Mouse (Mus musculus): ENCODE data around the gene Clpx. TPM values are rescaled to one million over a fixed set of nuclear protein-coding genes. Genes with fewer than 3 reads are reported as not detected.

The Clpx gene
- total RNA-seq, 2 experiments from 2014 or later, result 15.8 to 44.3 TPM

Other genes with a start within 250 kb of the Clpx start
- gene Igdcc4, start 192.8 kb upstream of the Clpx start, total RNA-seq (2014; fragmentation: Nextera tagmentation), result 0.38 TPM in 1 of 2 replicates, not detected in the other
- 0.15 and 0.17 TPM in 2 replicates for gene Igdcc4, start 192.8 kb upstream of the Clpx start, total RNA-seq (2017)
- gene Igdcc3, start 153.1 kb upstream of the Clpx start, total RNA-seq (2014; fragmentation: Nextera tagmentation), result not detected in 2 replicates
- not detected in 2 replicates for gene Igdcc3, start 153.1 kb upstream of the Clpx start, total RNA-seq (2017)
- 2.1 and 8.0 TPM in 2 replicates for gene Parp16, start 98.9 kb upstream of the Clpx start, total RNA-seq (2014; fragmentation: Nextera tagmentation)
- gene Parp16, start 98.9 kb upstream of the Clpx start, total RNA-seq (2017), result 1.4 and 2.2 TPM in 2 replicates
- not detected in 2 replicates for gene Cilp, start 29.1 kb upstream of the Clpx start, total RNA-seq (2014; fragmentation: Nextera tagmentation)
- not detected in 2 replicates for gene Cilp, start 29.1 kb upstream of the Clpx start, total RNA-seq (2017)
- gene Pdcd7, start 51.8 kb downstream of the Clpx start, total RNA-seq (2014; fragmentation: Nextera tagmentation), result 11.3 and 14.7 TPM in 2 replicates
- gene Pdcd7, start 51.8 kb downstream of the Clpx start, total RNA-seq (2017), result 23.0 and 40.2 TPM in 2 replicates
- gene Ubap1l, start 66.8 kb downstream of the Clpx start, total RNA-seq (2014; fragmentation: Nextera tagmentation), result not detected in 2 replicates
- gene Ubap1l, start 66.8 kb downstream of the Clpx start, total RNA-seq (2017), result not detected in 2 replicates
- gene Kbtbd13, start 97.4 kb downstream of the Clpx start, total RNA-seq (2014; fragmentation: Nextera tagmentation), result 0.85 TPM in 1 of 2 replicates, not detected in the other
- 0.31 and 0.52 TPM in 2 replicates for gene Kbtbd13, start 97.4 kb downstream of the Clpx start, total RNA-seq (2017)
- gene Rasl12, start 104.2 kb downstream of the Clpx start, total RNA-seq (2014; fragmentation: Nextera tagmentation), result 0.21 TPM in 1 of 2 replicates, not detected in the other
- not detected in 2 replicates for gene Rasl12, start 104.2 kb downstream of the Clpx start, total RNA-seq (2017)
- not detected in 2 replicates for gene Slc51b, start 128.7 kb downstream of the Clpx start, total RNA-seq (2014; fragmentation: Nextera tagmentation)
- not detected in 2 replicates for gene Slc51b, start 128.7 kb downstream of the Clpx start, total RNA-seq (2017)
- 17.9 and 35.8 TPM in 2 replicates for gene Mtfmt, start 141.5 kb downstream of the Clpx start, total RNA-seq (2014; fragmentation: Nextera tagmentation)
- gene Mtfmt, start 141.5 kb downstream of the Clpx start, total RNA-seq (2017), result 23.5 and 24.2 TPM in 2 replicates
- 81.6 and 82.9 TPM in 2 replicates for gene Spg21, start 166.7 kb downstream of the Clpx start, total RNA-seq (2014; fragmentation: Nextera tagmentation)
- 70.2 and 82.2 TPM in 2 replicates for gene Spg21, start 166.7 kb downstream of the Clpx start, total RNA-seq (2017)
- gene Ankdd1a, start 225.9 kb downstream of the Clpx start, total RNA-seq (2014; fragmentation: Nextera tagmentation), result not detected in 2 replicates
- gene Ankdd1a, start 225.9 kb downstream of the Clpx start, total RNA-seq (2017), result not detected in 2 replicates